Mouse (Mus musculus): ENCODE measurements around the gene Catsper1. TPM values are rescaled to one million over a fixed set of nuclear protein-coding genes. Genes with fewer than 3 reads are reported as not detected.

Gene Catsper1
- not detected in 2 replicates for polyA plus RNA-seq (2012; rRNA removed)

DNA sequence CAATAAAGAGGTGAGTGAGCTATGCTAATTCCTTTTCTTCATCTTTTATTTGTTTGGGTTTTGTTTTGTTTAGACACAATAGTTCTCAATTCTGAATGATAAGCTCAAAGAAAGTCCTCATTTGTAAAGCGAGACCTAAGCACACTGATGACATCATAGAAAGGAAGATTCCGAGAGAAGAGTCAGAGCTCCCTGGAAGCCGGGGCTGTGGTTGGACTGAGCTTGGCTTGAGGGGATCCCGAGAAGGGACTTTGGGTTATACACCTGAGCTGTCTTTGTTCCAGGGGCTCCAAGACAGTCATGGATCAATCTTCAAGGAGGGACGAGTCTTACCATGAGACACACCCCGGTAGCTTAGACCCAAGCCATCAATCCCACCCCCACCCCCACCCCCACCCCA, at the start of gene Catsper1:
Gene Catsper1 (plus strand): TSS at position 301 of the 400 bp plus-strand sequence.

DNA sequence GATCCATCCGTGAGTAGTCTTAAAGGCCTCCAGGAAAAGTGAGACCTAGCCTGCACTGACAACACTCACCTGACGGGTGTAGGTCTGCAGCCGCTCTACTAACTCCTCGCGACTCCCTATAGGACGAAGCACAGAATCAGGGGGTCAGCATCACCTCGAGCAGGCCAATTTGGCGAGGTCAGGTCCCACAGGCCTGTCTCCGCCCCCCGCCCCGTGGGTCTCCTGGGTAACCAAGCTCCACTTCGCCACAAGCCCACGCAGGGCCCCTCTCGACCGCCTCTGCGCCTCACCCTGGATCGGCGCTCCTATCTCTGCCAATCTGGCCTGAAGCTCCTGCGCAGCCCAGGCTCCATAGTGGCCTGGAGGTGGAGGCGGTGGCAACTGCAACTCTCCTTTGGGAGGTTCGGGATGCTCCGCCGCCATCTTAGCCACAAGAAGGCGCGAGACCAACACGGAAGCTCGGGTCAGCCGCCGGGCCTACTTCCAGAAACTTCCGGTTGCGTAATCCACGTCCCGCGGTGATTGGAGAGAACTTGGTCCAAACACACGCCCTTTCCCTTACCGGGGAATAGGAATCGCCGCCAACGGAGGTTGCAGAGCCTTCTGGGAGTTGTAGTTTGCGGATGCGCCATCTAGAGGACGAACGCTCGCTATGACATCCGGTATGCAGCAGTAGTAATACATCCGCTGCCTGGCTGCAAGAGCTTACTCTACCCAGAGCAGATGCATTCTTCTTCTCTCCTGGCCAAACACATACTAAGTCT, 40.4 kb upstream of the Catsper1 start, which contains the start of gene Sf3b2:
Gene Sf3b2 (minus strand): TSS at position 484 of the 764 bp plus-strand sequence.

DNA sequence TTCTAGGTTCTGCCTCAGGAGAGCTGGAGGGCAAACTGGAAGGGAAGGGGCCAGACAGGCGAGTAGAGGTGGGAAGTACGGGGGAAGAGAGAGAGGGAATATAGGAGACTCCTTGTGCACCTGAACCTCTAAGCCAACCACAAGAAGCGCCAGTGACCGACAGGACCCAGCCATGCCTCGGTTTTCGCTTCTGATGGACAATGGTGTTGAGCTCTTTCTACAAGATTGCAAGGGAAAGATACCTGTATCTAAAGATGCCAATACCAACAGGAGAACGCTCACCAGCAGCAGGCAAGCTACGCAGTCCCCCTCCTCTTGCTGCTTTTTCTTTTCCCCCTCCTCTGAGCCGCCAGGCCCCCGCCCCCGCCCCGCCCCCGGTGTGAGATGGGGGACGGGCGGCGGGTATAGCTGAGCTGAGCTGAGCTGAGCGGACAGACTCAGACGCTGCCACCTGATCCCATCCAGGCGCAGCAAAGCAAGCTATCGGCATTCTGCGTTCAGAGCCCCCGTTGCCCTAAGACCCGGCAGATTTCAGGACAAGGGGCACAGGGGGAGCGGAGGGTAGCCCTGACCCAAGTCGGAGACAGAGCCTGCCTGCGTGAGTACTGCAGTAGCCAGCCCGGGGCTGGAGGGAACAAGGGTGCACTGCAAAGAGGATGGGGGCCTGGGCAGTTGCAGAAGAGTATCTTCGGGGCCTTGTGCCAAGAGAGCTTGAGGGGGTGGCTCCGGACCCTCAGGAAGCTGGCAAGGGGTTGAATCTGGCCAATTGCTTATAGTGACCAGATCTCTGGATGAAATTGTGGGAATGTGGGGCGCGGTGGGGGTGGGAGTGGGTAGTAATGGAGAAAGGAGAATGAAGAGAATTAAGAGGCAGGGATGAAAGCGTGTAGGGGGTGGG, 37.4 kb upstream of the Catsper1 start, which contains the start of gene Gal3st3:
Gene Gal3st3 (plus strand): TSS at position 429 of the 898 bp plus-strand sequence.

DNA sequence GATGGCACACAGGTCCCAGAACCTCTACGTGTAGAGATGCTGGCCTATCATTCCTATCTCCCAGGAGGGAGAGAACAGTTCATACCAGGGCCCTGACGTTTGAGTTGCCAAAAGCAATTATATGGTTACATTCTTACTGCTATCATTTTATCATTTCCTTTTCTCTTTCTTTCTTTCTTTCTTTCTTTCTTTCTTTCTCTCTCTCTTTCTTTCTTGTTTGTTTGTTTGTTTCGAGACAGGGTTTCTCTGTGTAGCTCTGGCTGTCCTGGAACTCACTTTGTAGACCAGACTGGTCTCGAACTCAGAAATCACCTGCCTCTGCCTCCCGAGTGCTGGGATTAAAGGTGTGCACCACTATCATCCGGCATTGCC, 13.9 kb downstream of the Catsper1 start, which contains the start of gene Cst6:
Gene Cst6 (minus strand): TSS at position 73 of the 372 bp plus-strand sequence.

DNA sequence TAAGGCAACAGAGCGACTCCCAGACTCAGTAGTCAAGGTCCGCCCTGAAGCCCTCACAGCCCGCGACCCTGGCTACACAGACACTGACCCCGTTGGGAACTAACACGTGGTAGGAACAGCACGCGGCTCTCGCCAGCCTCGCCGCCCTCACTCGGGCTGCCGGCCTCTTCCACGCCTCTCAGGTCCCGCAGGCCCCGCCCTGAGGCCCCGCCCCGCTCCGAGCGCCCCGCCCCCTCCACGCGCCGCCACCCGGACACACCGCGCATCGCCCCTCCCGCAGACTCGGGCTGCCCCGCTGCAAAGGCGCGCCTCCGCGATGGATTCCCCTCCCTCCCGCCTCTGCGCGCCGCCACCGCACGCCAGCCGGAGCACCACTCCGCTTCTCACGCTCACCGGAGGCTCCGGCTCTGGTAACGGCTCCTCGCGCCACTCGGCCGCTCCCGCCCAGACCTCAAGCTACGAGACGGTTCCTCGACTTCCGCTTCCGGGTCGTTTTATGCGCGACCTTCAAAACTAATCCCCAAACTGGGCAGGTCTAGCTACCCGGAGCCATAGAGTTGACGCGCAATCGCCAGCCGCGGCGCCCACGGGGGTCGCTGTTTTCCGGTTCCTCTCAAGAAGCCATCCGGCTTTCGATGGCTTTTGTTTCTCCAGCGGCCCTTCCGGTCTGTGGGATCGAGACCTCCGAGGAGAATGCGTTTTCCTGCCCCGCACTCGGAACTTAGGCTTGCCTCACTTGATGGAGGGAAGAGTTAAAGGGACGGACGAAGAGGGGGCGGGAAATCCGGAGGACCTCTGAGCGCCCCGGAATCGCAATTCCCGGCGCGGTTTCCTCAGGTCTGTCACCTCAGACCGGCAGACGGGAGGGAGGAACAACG, 30.9 kb downstream of the Catsper1 start, which contains the start of gene Eif1ad:
Gene Eif1ad (plus strand): TSS at position 567 of the 878 bp plus-strand sequence.

DNA sequence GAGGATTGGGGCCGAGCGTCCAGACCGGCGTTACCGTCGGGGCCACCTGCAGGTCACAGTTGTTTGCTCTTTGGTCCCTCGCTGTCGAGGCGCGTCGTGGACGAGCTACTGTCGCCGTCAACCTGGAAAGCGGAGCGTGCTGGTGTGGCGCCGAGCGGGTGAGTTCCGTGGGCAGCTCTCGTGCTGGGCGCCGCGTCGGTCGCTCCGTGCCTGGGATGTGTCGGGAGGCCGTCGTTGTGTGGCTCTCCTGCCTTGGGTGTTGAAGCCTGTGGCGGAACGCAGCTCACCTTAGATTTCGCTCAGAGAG, 31.5 kb downstream of the Catsper1 start, which contains the start of gene Banf1:
Gene Banf1 (minus strand): TSS at position 116 of the 307 bp plus-strand sequence.

DNA sequence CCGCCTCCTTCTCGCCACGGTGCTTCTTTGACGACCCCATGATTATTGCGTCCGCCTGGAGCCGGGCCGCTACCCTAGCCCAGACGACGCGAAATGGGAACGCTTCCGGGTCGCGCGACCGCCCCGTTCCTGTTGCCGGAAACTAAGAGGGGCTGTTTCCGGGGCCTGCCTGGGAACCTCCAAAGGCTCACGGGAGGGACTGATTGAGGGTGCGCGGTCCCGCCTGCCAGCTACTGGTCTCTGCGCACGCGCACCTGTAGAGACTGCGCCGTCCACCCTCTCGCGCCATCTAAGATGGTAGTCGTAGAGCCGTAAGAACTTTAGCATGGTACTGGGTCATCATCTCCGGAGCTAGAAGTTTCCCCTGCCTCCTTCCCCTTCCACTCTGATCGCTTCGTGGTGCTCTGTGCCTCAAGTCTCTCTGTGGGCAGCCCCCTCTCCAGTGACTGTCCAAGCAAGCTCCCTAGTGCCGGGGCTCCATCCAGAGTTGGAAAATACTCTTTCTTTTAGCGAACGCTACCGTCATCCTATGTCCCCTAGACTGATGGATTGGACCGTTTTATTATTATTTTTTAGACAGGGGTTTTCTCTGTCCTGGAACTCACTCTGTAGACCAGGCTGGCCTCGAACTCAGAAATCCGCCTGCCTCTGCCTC, 53.2 kb downstream of the Catsper1 start, which contains the start of gene Sart1:
Gene Sart1 (minus strand): TSS at position 116 of the 655 bp plus-strand sequence.

Other genes with a start within 250 kb of the Catsper1 start
- gene Yif1a, start 247.2 kb upstream of the Catsper1 start, polyA plus RNA-seq (2012; rRNA removed), result 124 and 160 TPM in 2 replicates
- gene Cnih2, start 237.2 kb upstream of the Catsper1 start, polyA plus RNA-seq (2012; rRNA removed), result 1.8 and 2.7 TPM in 2 replicates
- gene Rab1b, start 228.7 kb upstream of the Catsper1 start, polyA plus RNA-seq (2012; rRNA removed), result 130 and 151 TPM in 2 replicates
- gene Klc2, start 217.2 kb upstream of the Catsper1 start, polyA plus RNA-seq (2012; rRNA removed), result 22.3 and 26.2 TPM in 2 replicates
- 8.3 and 8.5 TPM in 2 replicates for gene Pacs1, start 62.6 kb upstream of the Catsper1 start, polyA plus RNA-seq (2012; rRNA removed)
- gene Sf3b2, start 40.3 kb upstream of the Catsper1 start, polyA plus RNA-seq (2012; rRNA removed), result 56.0 and 68.1 TPM in 2 replicates
- gene Gal3st3, start 37.4 kb upstream of the Catsper1 start, polyA plus RNA-seq (2012; rRNA removed), result 0.16 and 0.17 TPM in 2 replicates
- 375 and 786 TPM in 2 replicates for gene Cst6, start 13.8 kb downstream of the Catsper1 start, polyA plus RNA-seq (2012; rRNA removed)
- gene Eif1ad, start 31.0 kb downstream of the Catsper1 start, polyA plus RNA-seq (2012; rRNA removed), result 12.8 and 13.9 TPM in 2 replicates
- 79.4 and 85.3 TPM in 2 replicates for gene Banf1, start 31.4 kb downstream of the Catsper1 start, polyA plus RNA-seq (2012; rRNA removed)
- 3.3 and 5.9 TPM in 2 replicates for gene Sart1, start 53.0 kb downstream of the Catsper1 start, polyA plus RNA-seq (2012; rRNA removed)
- 0.38 TPM in 1 of 2 replicates, not detected in the other for gene Tsga10ip, start 66.8 kb downstream of the Catsper1 start, polyA plus RNA-seq (2012; rRNA removed)
- 65.5 and 68.9 TPM in 2 replicates for gene Drap1, start 89.2 kb downstream of the Catsper1 start, polyA plus RNA-seq (2012; rRNA removed)
- 39.1 and 49.8 TPM in 2 replicates for gene AI837181, start 89.4 kb downstream of the Catsper1 start, polyA plus RNA-seq (2012; rRNA removed)
- gene Fosl1, start 111.8 kb downstream of the Catsper1 start, polyA plus RNA-seq (2012; rRNA removed), result 3.9 and 5.8 TPM in 2 replicates
- gene Ccdc85b, start 122.2 kb downstream of the Catsper1 start, polyA plus RNA-seq (2012; rRNA removed), result 4.7 and 7.0 TPM in 2 replicates
- gene Fibp, start 124.9 kb downstream of the Catsper1 start, polyA plus RNA-seq (2012; rRNA removed), result 58.0 and 59.2 TPM in 2 replicates
- 0.39 and 0.48 TPM in 2 replicates for gene Ctsw, start 132.8 kb downstream of the Catsper1 start, polyA plus RNA-seq (2012; rRNA removed)
- 42.2 and 56.1 TPM in 2 replicates for gene Efemp2, start 138.2 kb downstream of the Catsper1 start, polyA plus RNA-seq (2012; rRNA removed)
- 23.4 and 28.0 TPM in 2 replicates for gene Mus81, start 152.7 kb downstream of the Catsper1 start, polyA plus RNA-seq (2012; rRNA removed)
- 163 and 181 TPM in 2 replicates for gene Cfl1, start 154.7 kb downstream of the Catsper1 start, polyA plus RNA-seq (2012; rRNA removed)
- gene 1700020D05Rik, start 168.0 kb downstream of the Catsper1 start, polyA plus RNA-seq (2012; rRNA removed), result 0.14 TPM in 1 of 2 replicates, not detected in the other
- gene Snx32, start 174.8 kb downstream of the Catsper1 start, polyA plus RNA-seq (2012; rRNA removed), result 1.4 and 3.3 TPM in 2 replicates
- 15.5 and 19.7 TPM in 2 replicates for gene Ovol1, start 224.9 kb downstream of the Catsper1 start, polyA plus RNA-seq (2012; rRNA removed)
- gene Ap5b1, start 232.3 kb downstream of the Catsper1 start, polyA plus RNA-seq (2012; rRNA removed), result 7.9 and 8.8 TPM in 2 replicates